Mouse (Mus musculus): ENCODE measurements around the gene Ccdc159. TPM values are rescaled to one million over a fixed set of nuclear protein-coding genes. Genes with fewer than 3 reads are reported as not detected.

The Ccdc159 gene
- 7.8 and 8.3 TPM in 2 replicates for polyA plus RNA-seq (2012; rRNA removed)

GRCm38 (mm10) chr9:21927208-21927753 lies at the start of gene Ccdc159, which contains the start of gene Tmem205:
Gene Ccdc159, plus strand, starts transcription at chr9:21927471.
Gene Tmem205, minus strand, starts transcription at chr9:21927556.
- DNase-seq (ENCODE audit: low read depth): peak; percentile 91

- DNase-seq (ENCODE audit: low read depth): no peak
Observed at GRCm38 (mm10) chr9:21889229-21889628, 38.0 kb upstream of the Ccdc159 start.

GRCm38 (mm10) chr9:21901223-21901820 lies 25.9 kb upstream of the Ccdc159 start:
- no peak for DNase-seq (ENCODE audit: low read depth)

- DNase-seq (ENCODE audit: low read depth): no peak
Observed at GRCm38 (mm10) chr9:21904031-21904430, 23.2 kb upstream of the Ccdc159 start.

GRCm38 (mm10) chr9:21908216-21908615 lies 19.1 kb upstream of the Ccdc159 start:
- no peak for DNase-seq (ENCODE audit: low read depth)

GRCm38 (mm10) chr9:21909474-21910223 lies 17.6 kb upstream of the Ccdc159 start:
- DNase-seq (ENCODE audit: low read depth): no peak

GRCm38 (mm10) chr9:21916851-21917492 lies 10.3 kb upstream of the Ccdc159 start:
- DNase-seq (ENCODE audit: low read depth): no peak

GRCm38 (mm10) chr9:21917493-21918034 lies 9.7 kb upstream of the Ccdc159 start:
- no peak for DNase-seq (ENCODE audit: low read depth)

GRCm38 (mm10) chr9:21918035-21918592 lies 9.2 kb upstream of the Ccdc159 start, which contains the start of gene Rab3d:
Gene Rab3d, minus strand, starts transcription at chr9:21918192.
- no peak for DNase-seq (ENCODE audit: low read depth)

GRCm38 (mm10) chr9:21918692-21919384 lies 8.4 kb upstream of the Ccdc159 start:
- peak; percentile 93 for DNase-seq (ENCODE audit: low read depth)

- no peak for DNase-seq (ENCODE audit: low read depth)
Observed at GRCm38 (mm10) chr9:21923036-21923435, 4.2 kb upstream of the Ccdc159 start.

- DNase-seq (ENCODE audit: low read depth): no peak
Observed at GRCm38 (mm10) chr9:21923490-21924098, 3.7 kb upstream of the Ccdc159 start.

GRCm38 (mm10) chr9:21924099-21924493 lies 3.2 kb upstream of the Ccdc159 start:
- peak; percentile 87 for DNase-seq (ENCODE audit: low read depth)

- no peak for DNase-seq (ENCODE audit: low read depth)
Observed at GRCm38 (mm10) chr9:21925034-21925433, 2.2 kb upstream of the Ccdc159 start.

GRCm38 (mm10) chr9:21925506-21925905 lies 1.8 kb upstream of the Ccdc159 start:
- DNase-seq (ENCODE audit: low read depth): no peak

- no peak for DNase-seq (ENCODE audit: low read depth)
Observed at GRCm38 (mm10) chr9:21926155-21926554, 1.1 kb upstream of the Ccdc159 start.

- DNase-seq (ENCODE audit: low read depth): no peak
Observed at GRCm38 (mm10) chr9:21926784-21927183, 487 bp upstream of the Ccdc159 start.

GRCm38 (mm10) chr9:21929208-21929607 lies 1.9 kb downstream of the Ccdc159 start:
- DNase-seq (ENCODE audit: low read depth): no peak

- no peak for DNase-seq (ENCODE audit: low read depth)
Observed at GRCm38 (mm10) chr9:21932006-21932405, 4.7 kb downstream of the Ccdc159 start.

GRCm38 (mm10) chr9:21932445-21933137 lies 5.3 kb downstream of the Ccdc159 start:
- no peak for DNase-seq (ENCODE audit: low read depth)

Data from gonadal fat pad, adult 2 months (tissue).